Mouse (Mus musculus): ENCODE data around the gene Ppp1r13l. TPM values are rescaled to one million over a fixed set of nuclear protein-coding genes. Genes with fewer than 3 reads are reported as not detected.

Ppp1r13l gene
- total RNA-seq, 2 experiments from 2014 or later = 1.7 to 2.9 TPM

GRCm38 (mm10) chr7:19359892-19360641 lies 518 bp downstream of the Ppp1r13l start:
- intact Hi-C loops (cut with DNase I; ENCODE audit: low total_unique reads) = no loop called here
- peak; percentile 74 for DNase-seq

- intact Hi-C loops (cut with DNase I; ENCODE audit: low total_unique reads) = no loop called here
- peak; percentile 93 for DNase-seq
Measured at GRCm38 (mm10) chr7:19360944-19361343, 1.4 kb downstream of the Ppp1r13l start.

GRCm38 (mm10) chr7:19361720-19362119 lies 2.2 kb downstream of the Ppp1r13l start:
- intact Hi-C loops (cut with DNase I; ENCODE audit: low total_unique reads) = no loop called here
- peak; percentile 77 for DNase-seq

GRCm38 (mm10) chr7:19362276-19362675 lies 2.7 kb downstream of the Ppp1r13l start:
- DNase-seq = no peak
- intact Hi-C loops (cut with DNase I; ENCODE audit: low total_unique reads) = no loop called here

GRCm38 (mm10) chr7:19363881-19364280 lies 4.3 kb downstream of the Ppp1r13l start:
- DNase-seq = peak; percentile 77
- intact Hi-C loops (cut with DNase I; ENCODE audit: low total_unique reads) = no loop called here

GRCm38 (mm10) chr7:19365376-19365775 lies 5.8 kb downstream of the Ppp1r13l start:
- intact Hi-C loops (cut with DNase I; ENCODE audit: low total_unique reads) = no loop called here
- DNase-seq = no peak

- intact Hi-C loops (cut with DNase I; ENCODE audit: low total_unique reads) = no loop called here
- peak; percentile 45 for DNase-seq
Measured at GRCm38 (mm10) chr7:19368380-19368779, 8.8 kb downstream of the Ppp1r13l start.

GRCm38 (mm10) chr7:19369823-19370425 lies 10.4 kb downstream of the Ppp1r13l start:
- intact Hi-C loops (cut with DNase I; ENCODE audit: low total_unique reads) = no loop called here
- DNase-seq = peak; percentile 65

- no peak for DNase-seq
- intact Hi-C loops (cut with DNase I; ENCODE audit: low total_unique reads) = no loop called here
Measured at GRCm38 (mm10) chr7:19373367-19373766, 13.8 kb downstream of the Ppp1r13l start.

- DNase-seq = no peak
- intact Hi-C loops (cut with DNase I; ENCODE audit: low total_unique reads) = no loop called here
Measured at GRCm38 (mm10) chr7:19375368-19375767, 15.8 kb downstream of the Ppp1r13l start.

- DNase-seq = no peak
- intact Hi-C loops (cut with DNase I; ENCODE audit: low total_unique reads) = no loop called here
Measured at GRCm38 (mm10) chr7:19376019-19376418, 16.5 kb downstream of the Ppp1r13l start.

- no peak for DNase-seq
- intact Hi-C loops (cut with DNase I; ENCODE audit: low total_unique reads) = no loop called here
Measured at GRCm38 (mm10) chr7:19378049-19378448, 18.5 kb downstream of the Ppp1r13l start.

- intact Hi-C loops (cut with DNase I; ENCODE audit: low total_unique reads) = no loop called here
- peak; percentile 99 for DNase-seq
Measured at GRCm38 (mm10) chr7:19381377-19382165, 22.0 kb downstream of the Ppp1r13l start, which contains the start of gene Ercc2. Gene Ercc2, plus strand, starts transcription at chr7:19382010.

GRCm38 (mm10) chr7:19382166-19382541 lies 22.6 kb downstream of the Ppp1r13l start:
- intact Hi-C loops (cut with DNase I; ENCODE audit: low total_unique reads) = no loop called here
- DNase-seq = no peak

- intact Hi-C loops (cut with DNase I; ENCODE audit: low total_unique reads) = no loop called here
- DNase-seq = no peak
Measured at GRCm38 (mm10) chr7:19383708-19384107, 24.2 kb downstream of the Ppp1r13l start.

- intact Hi-C loops (cut with DNase I; ENCODE audit: low total_unique reads) = no loop called here
- no peak for DNase-seq
Measured at GRCm38 (mm10) chr7:19388699-19389413, 29.3 kb downstream of the Ppp1r13l start.

GRCm38 (mm10) chr7:19394484-19394883 lies 34.9 kb downstream of the Ppp1r13l start:
- DNase-seq = no peak
- intact Hi-C loops (cut with DNase I; ENCODE audit: low total_unique reads) = no loop called here

GRCm38 (mm10) chr7:19399496-19400280 lies 40.1 kb downstream of the Ppp1r13l start:
- no peak for DNase-seq
- intact Hi-C loops (cut with DNase I; ENCODE audit: low total_unique reads) = loop anchor here (5.0 kb wide), 1 partner anchor 48 kb away; no protein-coding TSS in a partner anchor

GRCm38 (mm10) chr7:19400946-19401345 lies 41.4 kb downstream of the Ppp1r13l start:
- intact Hi-C loops (cut with DNase I; ENCODE audit: low total_unique reads) = no loop called here

More at GRCm38 (mm10) chr7:19400946-19401345, 41.4 kb downstream of the Ppp1r13l start:
- DNase-seq = no peak
